Mouse (Mus musculus) lung, embryonic 14.5 days (tissue): ENCODE measurements around the gene Lif. TPM values are rescaled to one million over a fixed set of nuclear protein-coding genes. Genes with fewer than 3 reads are reported as not detected.

Source experiments
- ATAC-seq: fragments of 200-750 bp; cut with Nextera tagmentation; 2 replicates; pipeline ENCODE4 v1.8.0; 2017; ENCODE audit warnings: mild to moderate bottlenecking, moderate TSS enrichment, moderate library complexity; ENCODE audit not compliant: insufficient read depth
- DNase-seq: peaks from one replicate; pipeline ENCODE4 v3.0.0-alpha.2; 2015
- H3K27ac ChIP-seq: fragments of 300-500 bp; sonication (generic); 2 replicates; pipeline ENCODE4 v1.5.1; 2014; ENCODE audit warnings: low read depth, mild to moderate bottlenecking, moderate library complexity
- H3K27me3 ChIP-seq: fragments of 300-500 bp; sonication (generic); 2 replicates; pipeline ENCODE4 v1.6.1; 2014; ENCODE audit warnings: low read length, control low read depth; ENCODE audit not compliant: insufficient read depth
- H3K36me3 ChIP-seq: fragments of 300-500 bp; sonication (generic); 2 replicates; pipeline ENCODE4 v1.6.1; 2014; ENCODE audit warnings: control low read depth; ENCODE audit not compliant: insufficient read depth
- H3K4me1 ChIP-seq: fragments of 300-500 bp; sonication (generic); 2 replicates; pipeline ENCODE4 v1.6.1; 2014; ENCODE audit warnings: antibody characterized with exemption, control low read depth; ENCODE audit not compliant: insufficient read depth
- H3K4me2 ChIP-seq: fragments of 300-500 bp; sonication (generic); 2 replicates; pipeline ENCODE4 v1.6.1; 2014; ENCODE audit warnings: mild to moderate bottlenecking
- H3K4me3 ChIP-seq: fragments of 300-500 bp; sonication (generic); 2 replicates; pipeline ENCODE4 v1.5.1; 2014; ENCODE audit warnings: low read depth, low read length
- H3K9ac ChIP-seq: fragments of 300-500 bp; sonication (generic); 2 replicates; pipeline ENCODE4 v1.6.1; 2014
- H3K9me3 ChIP-seq: fragments of 300-500 bp; sonication (generic); 2 replicates; pipeline ENCODE4 v1.6.1; 2016; ENCODE audit warnings: low read depth, low read length, control low read depth
- CTCF ChIP-seq: IDR thresholded peaks from 2 replicates; pipeline ENCODE4 v1.5.1; 2016; ENCODE audit warnings: antibody characterized with exemption, low read depth
- WGBS: fragments of 180-500 bp; shearing (Covaris S2); extraction: QIAGEN DNeasy Blood & Tissue Kit; methylation state at CpG from one replicate; pipeline ENCODE4 v1.1.7; 2014; 5-methylcytosine and 5-hydroxymethylcytosine counted together
- polyA plus RNA-seq: library from polyadenylated mRNA; unstranded; fragments of >200 nt; fragmentation: Nextera tagmentation; extraction: Ambion mirVana; gene quantifications from 2 replicates; pipeline ENCODE4 v1.2.1, GENCODE M21; 2014

Lif gene
- polyA plus RNA-seq, 1 experiment from 2014 or later = 0.33 TPM

GRCm38 (mm10) chr11:4231435-4231834 is 25.9 kb upstream of the Lif start:
- 90% methylated on average over 2 of the region's 2 CpGs for WGBS
- no peak overlapping the region for H3K27ac ChIP-seq
- no peaks in the 10 kb centered on the region for H3K36me3 ChIP-seq
- no peak overlapping the region for H3K4me3 ChIP-seq
- DNase-seq (no peak), ATAC-seq (no peak)
- H3K4me2 ChIP-seq = no peak overlapping the region
- H3K9me3 ChIP-seq = no peaks in the 10 kb centered on the region
- no peak for TF ChIP-seq CTCF
- H3K9ac ChIP-seq = no peak overlapping the region
- H3K27me3 ChIP-seq = no peaks in the 10 kb centered on the region
- no peaks in the 10 kb centered on the region for H3K4me1 ChIP-seq

GRCm38 (mm10) chr11:4232644-4233043 is 24.7 kb upstream of the Lif start:
- DNase-seq = peak; percentile 24
- Histone ChIP-seq H3K27ac (no peak overlapping the region), H3K4me1 (no peaks in the 10 kb centered on the region), H3K27me3 (no peaks in the 10 kb centered on the region), H3K9me3 (no peaks in the 10 kb centered on the region), H3K4me2 (no peak overlapping the region), H3K4me3 (no peak overlapping the region), H3K36me3 (no peaks in the 10 kb centered on the region), H3K9ac (no peak overlapping the region)
- no peak for TF ChIP-seq CTCF
- no peak for ATAC-seq
- WGBS = 43% methylated on average over 12 of the region's 12 CpGs

GRCm38 (mm10) chr11:4235052-4235655 is 22.2 kb upstream of the Lif start:
- 76% methylated on average over 6 of the region's 6 CpGs for WGBS
- Histone ChIP-seq H3K4me1 (no peaks in the 10 kb centered on the region), H3K27me3 (no peaks in the 10 kb centered on the region), H3K4me3 (no peak overlapping the region), H3K27ac (no peak overlapping the region), H3K9ac (no peak overlapping the region), H3K4me2 (no peak overlapping the region), H3K36me3 (no peaks in the 10 kb centered on the region), H3K9me3 (no peaks in the 10 kb centered on the region)
- ATAC-seq (no peak), DNase-seq (no peak)
- TF ChIP-seq CTCF = no peak

GRCm38 (mm10) chr11:4235665-4236545 is 21.5 kb upstream of the Lif start, which contains the start of gene Osm:
TSS of gene Osm (plus strand) at chr11:4236420.
- DNase-seq (no peak), ATAC-seq (no peak)
- H3K9me3 ChIP-seq = no peaks in the 10 kb centered on the region
- H3K4me1 ChIP-seq = no peaks in the 10 kb centered on the region
- H3K27me3 ChIP-seq = no peaks in the 10 kb centered on the region
- H3K4me3 ChIP-seq = no peak within 1 kb of the TSS
- WGBS = 53% methylated on average over 16 of the region's 16 CpGs
- H3K4me2 ChIP-seq = no peak within 1 kb of the TSS
- TF ChIP-seq CTCF = no peak
- H3K36me3 ChIP-seq = no peaks in the 10 kb centered on the region
- no peak within 1 kb of the TSS for H3K27ac ChIP-seq
- no peak within 1 kb of the TSS for H3K9ac ChIP-seq

- no peak overlapping the region for H3K27ac ChIP-seq
- DNase-seq (no peak), ATAC-seq (no peak)
- H3K9ac ChIP-seq = no peak overlapping the region
- no peaks in the 10 kb centered on the region for H3K27me3 ChIP-seq
- H3K4me3 ChIP-seq = no peak overlapping the region
- H3K9me3 ChIP-seq = no peaks in the 10 kb centered on the region
- H3K36me3 ChIP-seq = no peaks in the 10 kb centered on the region
- TF ChIP-seq CTCF = no peak
- WGBS = 87% methylated on average over 21 of the region's 21 CpGs
- no peaks in the 10 kb centered on the region for H3K4me1 ChIP-seq
- no peak overlapping the region for H3K4me2 ChIP-seq
Observed at GRCm38 (mm10) chr11:4236546-4237067, 20.8 kb upstream of the Lif start.

- no peak for DNase-seq
- Histone ChIP-seq H3K4me1 (no peaks in the 10 kb centered on the region), H3K27me3 (no peaks in the 10 kb centered on the region), H3K27ac (no peak overlapping the region), H3K4me2 (no peak overlapping the region), H3K9me3 (no peaks in the 10 kb centered on the region), H3K36me3 (no peaks in the 10 kb centered on the region), H3K9ac (no peak overlapping the region), H3K4me3 (no peak overlapping the region)
- TF ChIP-seq CTCF = no peak
- WGBS = 75% methylated on average over 18 of the region's 18 CpGs
- ATAC-seq = no peak
Observed at GRCm38 (mm10) chr11:4237389-4237912, 19.9 kb upstream of the Lif start.

GRCm38 (mm10) chr11:4238167-4238566 is 19.2 kb upstream of the Lif start:
- Histone ChIP-seq H3K4me1 (no peaks in the 10 kb centered on the region), H3K9me3 (no peaks in the 10 kb centered on the region), H3K4me3 (no peak overlapping the region), H3K9ac (no peak overlapping the region), H3K27ac (no peak overlapping the region), H3K27me3 (no peaks in the 10 kb centered on the region), H3K36me3 (no peaks in the 10 kb centered on the region), H3K4me2 (no peak overlapping the region)
- 83% methylated on average over 6 of the region's 6 CpGs for whole genome bisulfite sequencing
- TF ChIP-seq CTCF = no peak
- DNase-seq (no peak), ATAC-seq (no peak)
